Mouse (Mus musculus) cerebellum, adult 9-11 months (tissue): Measurements from ENCODE around the gene Nabp1.

Experiments
- DNase-seq: peaks from one replicate; pipeline ENCODE4 v3.0.0; 2022

Nabp1 gene

DNA sequence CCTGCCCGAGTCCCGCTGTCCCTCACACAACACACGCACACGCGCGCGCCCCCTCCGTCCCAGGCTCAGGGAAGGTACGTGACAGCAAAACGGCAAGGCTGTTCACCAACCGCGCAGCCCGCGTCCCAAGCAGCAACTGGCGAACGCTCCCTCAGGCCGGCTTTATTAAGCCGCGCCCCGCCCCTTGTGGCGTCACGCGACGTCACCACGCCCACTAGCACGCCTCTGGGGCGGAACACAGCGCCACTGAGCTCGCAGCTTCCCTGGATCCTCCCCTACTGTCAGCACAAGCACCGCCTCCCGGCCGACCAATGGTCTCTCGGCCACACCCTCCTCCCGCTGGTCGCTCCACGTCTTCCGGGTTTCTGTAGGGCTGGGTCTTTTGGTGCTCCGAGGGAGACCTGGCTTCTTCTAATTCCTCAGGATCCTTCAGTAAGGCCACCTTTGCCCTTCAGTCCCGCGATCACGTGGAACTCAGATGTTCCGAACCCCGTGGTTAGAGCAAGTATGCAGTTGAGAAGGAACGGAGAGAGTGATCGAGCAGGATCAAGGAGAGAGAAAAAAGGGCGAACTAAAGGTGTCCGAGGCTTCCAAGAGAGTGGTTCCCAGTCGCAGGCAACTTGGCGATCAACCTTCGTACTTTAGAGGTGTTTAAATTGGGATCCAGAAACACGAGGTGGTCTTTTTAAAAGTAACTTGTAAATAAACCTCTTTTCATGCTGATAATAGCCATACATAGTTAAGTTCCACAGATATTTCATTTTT, at the start of gene Nabp1:
Gene Nabp1 (minus strand): TSS at position 164 of the 765 bp plus-strand sequence.
- DNase-seq = peak; percentile 99

DNA sequence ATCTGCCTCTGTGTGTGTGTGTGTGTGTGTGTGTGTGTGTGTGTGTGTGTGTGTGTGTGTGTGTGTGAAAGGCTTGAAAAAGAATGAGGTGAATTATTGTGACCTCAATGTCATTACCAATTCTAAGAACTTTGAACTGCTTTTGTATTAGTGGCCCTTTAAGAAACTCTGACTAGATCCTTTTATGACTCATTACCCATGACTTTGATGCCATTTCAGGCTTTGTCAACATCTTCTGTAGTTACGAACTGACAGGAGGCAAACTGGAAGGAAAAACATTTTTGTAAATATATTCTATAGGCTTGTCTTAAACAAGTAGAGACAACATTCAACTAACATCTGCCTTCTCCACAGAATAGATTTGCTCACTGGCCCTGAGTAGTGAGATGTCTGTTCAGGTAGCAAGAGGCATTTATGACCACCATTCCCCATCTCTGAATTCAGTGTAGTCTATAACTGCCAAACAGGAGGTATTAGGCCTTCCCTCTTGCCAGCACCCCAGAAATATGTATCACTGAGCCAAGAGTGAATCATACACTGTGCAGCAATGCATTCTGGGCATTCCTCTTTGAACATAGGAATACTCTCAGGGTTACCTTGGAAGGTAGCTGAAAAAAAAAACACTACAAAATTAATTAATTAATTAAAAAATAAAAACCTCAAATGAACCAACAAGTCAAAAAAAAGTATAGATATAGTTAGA, 47.5 kb upstream of the Nabp1 start:
- no peak for DNase-seq

DNA sequence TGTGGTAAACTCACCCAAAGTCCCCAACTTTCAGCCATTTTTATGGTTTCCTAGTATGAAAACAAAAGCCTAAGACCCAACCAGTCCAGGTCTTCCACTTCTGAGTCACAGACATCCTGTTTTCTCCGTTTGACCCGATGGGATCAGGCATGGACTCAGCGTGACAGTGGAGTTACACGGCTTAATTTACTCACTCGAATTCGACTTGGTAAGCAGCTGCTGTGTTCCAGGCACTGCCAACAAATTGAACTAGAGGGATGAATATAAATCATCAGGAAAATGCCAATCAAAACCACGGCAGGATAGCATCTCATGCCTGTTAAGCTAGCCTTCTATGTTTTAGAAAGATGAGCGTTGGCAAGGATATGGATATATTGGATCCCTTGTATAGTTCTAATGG, 43.4 kb upstream of the Nabp1 start:
- DNase-seq = no peak

GRCm38 (mm10) chr1:51520246-51520780, 42.1 kb upstream of the Nabp1 start:
- DNase-seq = no peak

DNA sequence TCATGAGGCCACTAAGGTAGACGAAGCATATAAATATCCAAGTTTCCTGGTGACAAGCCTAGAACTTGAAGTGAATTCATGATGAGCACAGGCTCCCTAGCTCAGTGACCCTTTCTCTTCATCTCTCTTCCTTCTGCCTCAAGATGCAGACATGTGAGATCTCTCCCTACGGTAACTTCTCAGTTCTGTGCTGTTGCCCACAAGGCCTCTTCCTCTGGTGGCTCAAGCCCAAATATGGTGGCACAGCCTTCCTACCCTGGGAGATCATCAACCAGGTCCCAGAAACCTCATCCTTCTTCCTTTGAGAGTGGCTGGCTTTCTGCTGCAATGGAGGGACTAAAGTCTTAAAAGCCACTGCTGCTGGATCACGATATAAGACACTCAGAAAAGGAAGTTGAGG, 40.9 kb upstream of the Nabp1 start:
- DNase-seq = no peak

DNA sequence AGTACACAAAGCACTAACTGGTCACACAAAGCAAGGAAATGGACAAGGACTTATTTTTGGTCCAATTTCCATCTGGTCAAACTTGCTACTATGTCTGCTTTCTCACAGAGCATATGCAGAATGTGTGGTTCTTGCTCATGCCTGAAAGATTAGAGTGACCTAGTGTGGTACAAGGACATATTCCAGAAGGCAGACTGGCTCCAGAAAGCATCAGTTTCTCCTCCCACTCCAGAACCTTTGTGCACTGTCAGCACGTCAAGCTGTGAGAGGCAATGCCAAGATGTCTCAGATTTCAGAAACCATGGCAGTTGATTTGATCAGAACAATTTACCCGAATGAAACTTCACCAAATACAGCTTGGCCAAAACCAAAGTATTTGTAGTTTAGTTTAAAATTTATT, 37.4 kb upstream of the Nabp1 start:
- DNase-seq = no peak

GRCm38 (mm10) chr1:51515041-51515440, 36.8 kb upstream of the Nabp1 start:
- DNase-seq = no peak

DNA sequence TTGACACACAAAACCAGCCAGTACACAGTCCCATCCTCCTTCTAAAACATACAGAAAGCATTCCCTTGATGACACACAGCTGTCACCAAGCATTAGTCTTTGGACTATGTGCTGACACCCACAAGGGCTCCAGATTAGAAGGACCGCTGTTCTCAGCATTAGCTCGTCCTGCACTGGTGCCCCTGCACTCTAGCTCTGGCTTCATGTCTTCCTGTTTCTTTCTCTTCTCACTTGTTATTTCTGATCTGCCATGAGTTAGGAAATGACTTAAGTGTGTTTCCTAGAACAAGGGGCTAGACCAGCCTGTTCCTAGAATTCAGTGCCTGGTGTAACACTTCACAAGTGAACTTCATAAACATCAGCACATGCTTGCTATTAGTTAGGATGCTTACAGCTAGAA, 36.2 kb upstream of the Nabp1 start:
- DNase-seq = no peak

DNA sequence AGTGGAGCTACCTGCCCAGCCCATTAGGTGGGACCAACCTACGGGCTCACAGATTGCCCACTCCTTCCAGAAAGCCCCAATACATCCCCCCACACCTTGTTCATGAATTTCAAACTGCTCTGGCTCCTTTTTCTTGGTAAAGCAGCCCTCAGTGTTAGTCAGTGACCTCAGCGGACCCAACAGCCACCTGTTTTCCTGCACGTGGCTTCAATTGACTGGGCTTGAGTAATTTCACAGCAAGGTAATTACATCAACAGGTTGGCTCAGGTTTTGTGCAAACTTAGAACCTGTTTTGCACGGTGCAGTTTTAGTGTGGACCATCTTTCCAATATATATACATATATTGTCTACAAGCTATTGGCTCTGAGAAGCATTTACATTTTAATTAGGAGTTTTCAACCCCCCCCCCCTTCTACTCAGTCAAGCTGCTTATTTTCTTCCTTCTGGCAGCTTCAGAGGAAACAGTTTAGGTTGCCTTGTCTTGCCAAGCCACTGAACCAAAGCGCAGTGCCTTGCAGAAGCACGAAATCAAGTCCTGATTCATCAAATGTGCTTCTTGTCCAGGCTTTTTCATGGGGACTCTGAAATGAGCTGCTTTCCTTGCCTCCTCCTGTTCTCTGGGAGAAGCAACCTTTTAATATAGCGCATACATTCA, 35.0 kb upstream of the Nabp1 start:
- no peak for DNase-seq

- no peak for DNase-seq
Measured at GRCm38 (mm10) chr1:51512326-51512725, 34.1 kb upstream of the Nabp1 start.

- DNase-seq = no peak
Measured at GRCm38 (mm10) chr1:51509776-51510175, 31.6 kb upstream of the Nabp1 start.

- DNase-seq = no peak
Measured at GRCm38 (mm10) chr1:51509083-51509482, 30.9 kb upstream of the Nabp1 start.

GRCm38 (mm10) chr1:51508543-51508942, 30.3 kb upstream of the Nabp1 start:
- DNase-seq = no peak

GRCm38 (mm10) chr1:51507436-51507835, 29.2 kb upstream of the Nabp1 start:
- DNase-seq = no peak

- no peak for DNase-seq
Measured at GRCm38 (mm10) chr1:51506236-51506635, 28.0 kb upstream of the Nabp1 start.

DNA sequence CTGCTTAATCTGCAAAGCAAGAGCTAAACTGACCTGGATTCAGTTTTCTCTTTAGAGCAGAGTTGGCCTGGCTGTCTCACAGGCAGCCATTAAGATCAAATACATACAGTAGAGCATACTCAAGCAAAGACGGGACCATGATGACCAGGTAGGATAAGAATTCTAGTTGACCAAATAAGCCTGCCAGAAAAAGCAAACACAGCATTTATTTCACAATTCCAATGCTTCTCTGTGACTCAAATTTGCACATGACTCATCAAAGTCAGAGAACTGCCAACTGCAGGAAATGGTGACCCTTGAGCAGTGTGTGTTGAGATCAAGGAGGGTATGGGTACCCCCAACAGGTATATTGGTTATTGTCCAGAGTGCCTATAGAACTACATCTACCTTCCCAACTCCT, 27.4 kb upstream of the Nabp1 start:
- DNase-seq = no peak

DNA sequence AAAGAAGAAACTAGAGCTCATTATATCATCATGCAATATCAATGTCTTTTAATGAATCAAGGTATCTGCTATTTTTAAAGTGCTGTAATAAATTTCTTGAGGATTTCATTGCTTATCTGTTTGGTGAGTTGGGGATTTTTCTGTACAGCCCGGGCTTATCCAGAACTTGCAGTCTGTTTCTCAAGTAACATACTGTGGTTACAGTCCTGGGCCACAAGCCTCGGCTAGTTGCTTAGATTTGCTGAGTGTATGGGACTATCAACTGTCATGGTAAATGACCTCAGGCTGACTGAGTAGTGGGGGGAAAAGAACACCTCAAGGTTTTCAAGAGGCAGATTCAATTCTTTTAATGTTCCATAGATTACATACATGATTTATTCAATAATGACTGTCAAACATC, 24.8 kb upstream of the Nabp1 start:
- DNase-seq = no peak

- no peak for DNase-seq
Measured at GRCm38 (mm10) chr1:51502353-51502752, 24.1 kb upstream of the Nabp1 start.

- DNase-seq = no peak
Measured at GRCm38 (mm10) chr1:51501251-51501650, 23.0 kb upstream of the Nabp1 start.

- no peak for DNase-seq
Measured at GRCm38 (mm10) chr1:51498601-51499098, 20.4 kb upstream of the Nabp1 start.

GRCm38 (mm10) chr1:51496163-51496562, 17.9 kb upstream of the Nabp1 start:
- no peak for DNase-seq

DNA sequence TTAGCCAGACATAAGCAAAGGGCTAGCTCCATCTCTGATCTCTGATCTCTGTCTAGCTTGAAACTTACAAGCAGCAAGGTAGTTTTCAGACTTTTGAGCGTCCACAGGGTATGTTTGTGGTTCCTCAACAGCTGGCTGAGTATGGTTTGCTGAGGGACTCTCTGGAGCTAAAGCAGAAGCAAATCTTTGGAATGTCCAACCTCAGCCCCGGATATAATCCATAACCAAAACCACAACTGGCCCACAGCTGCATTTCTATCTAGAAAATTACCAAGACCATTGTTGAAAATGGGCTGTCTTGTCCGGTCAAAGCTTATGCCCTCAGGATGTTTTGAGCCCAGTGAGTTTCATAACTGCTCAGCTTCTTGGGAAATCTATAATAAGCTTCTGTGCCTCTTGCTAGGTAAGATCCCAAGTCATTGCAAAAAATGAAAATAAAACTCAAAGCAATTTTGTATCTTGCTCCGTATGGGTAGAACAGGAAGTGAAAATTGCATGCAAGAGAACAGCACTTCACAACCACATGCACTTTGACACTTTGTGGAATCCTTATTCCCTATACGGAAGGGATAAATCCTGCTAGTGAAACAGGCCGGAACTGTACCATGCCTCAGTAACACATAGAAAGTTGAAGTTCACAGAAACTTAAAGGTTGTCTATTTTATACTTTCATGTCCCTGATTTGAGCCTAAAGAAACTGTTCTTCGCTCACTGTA, 15.5 kb upstream of the Nabp1 start:
- DNase-seq = no peak

DNA sequence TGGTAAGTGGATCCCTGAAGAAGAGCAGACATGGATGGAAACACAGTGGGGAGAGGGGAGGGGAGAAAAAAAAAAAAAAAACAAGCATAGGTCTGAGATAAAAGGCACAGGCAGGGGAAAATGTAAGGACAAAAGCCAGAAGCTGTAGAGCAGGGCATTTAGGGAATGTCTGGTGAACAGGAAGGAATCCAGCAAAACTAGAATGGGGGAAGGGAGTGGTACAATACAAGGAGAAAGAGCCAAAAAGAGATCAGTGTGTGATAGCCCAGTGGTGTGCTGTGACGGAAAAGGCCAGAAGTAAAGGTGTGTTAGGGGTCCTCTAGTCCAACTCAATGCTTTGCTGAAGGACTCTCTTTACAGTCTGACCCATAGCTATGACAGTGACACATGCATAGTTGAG, 8.1 kb upstream of the Nabp1 start:
- DNase-seq = no peak
